Mouse (Mus musculus) heart, embryonic 15.5 days (tissue): ENCODE measurements around the gene Tmem74b. TPM values are rescaled to one million over a fixed set of nuclear protein-coding genes. Genes with fewer than 3 reads are reported as not detected.

Experiments used
- ATAC-seq: fragments of 200-750 bp; cut with Nextera tagmentation; replicated peaks from 2 replicates; pipeline ENCODE4 v1.8.0; 2017; ENCODE audit warnings: low read depth, moderate TSS enrichment; ENCODE audit not compliant: insufficient number of reproducible peaks, insufficient read depth, low FRiP score
- H3K27ac ChIP-seq: fragments of 300-500 bp; sonication (generic); 2 replicates; pipeline ENCODE4 v1.5.1; 2015; ENCODE audit warnings: mild to moderate bottlenecking, inconsistent platforms
- H3K27me3 ChIP-seq: fragments of 300-500 bp; sonication (generic); 2 replicates; pipeline ENCODE4 v1.6.1; 2015; ENCODE audit warnings: inconsistent platforms
- H3K36me3 ChIP-seq: fragments of 300-500 bp; sonication (generic); 2 replicates; pipeline ENCODE4 v1.6.1; 2015; ENCODE audit warnings: mild to moderate bottlenecking, inconsistent platforms
- H3K4me1 ChIP-seq: fragments of 300-500 bp; sonication (generic); replicated peaks from 2 replicates; pipeline ENCODE4 v1.6.1; 2015; ENCODE audit warnings: inconsistent platforms
- H3K4me2 ChIP-seq: fragments of 300-500 bp; sonication (generic); 2 replicates; pipeline ENCODE4 v1.6.1; 2015; ENCODE audit warnings: inconsistent platforms, mild to moderate bottlenecking, moderate library complexity
- H3K4me3 ChIP-seq: fragments of 300-500 bp; sonication (generic); 2 replicates; pipeline ENCODE4 v1.5.1; 2015; ENCODE audit warnings: mild to moderate bottlenecking, inconsistent platforms
- H3K9ac ChIP-seq: fragments of 300-500 bp; sonication (generic); 2 replicates; pipeline ENCODE4 v1.6.1; 2015; ENCODE audit warnings: mild to moderate bottlenecking, inconsistent platforms
- H3K9me3 ChIP-seq: fragments of 300-500 bp; sonication (generic); replicated peaks from 2 replicates; pipeline ENCODE4 v1.6.1; 2016; ENCODE audit warnings: inconsistent platforms
- WGBS: fragments of 180-500 bp; shearing (Covaris S2); methylation state at CpG from one replicate; pipeline ENCODE4 v1.1.7; 2015; ENCODE audit warnings: mixed read lengths; 5-methylcytosine and 5-hydroxymethylcytosine counted together
- polyA plus RNA-seq: library from polyadenylated mRNA; unstranded; fragments of >200 nt; fragmentation: Nextera tagmentation; extraction: Ambion mirVana; gene quantifications from 2 replicates; pipeline ENCODE4 v1.2.1, GENCODE M21; 2015

Tmem74b gene
- polyA plus RNA-seq, 1 experiment from 2014 or later = 2.8 TPM

DNA sequence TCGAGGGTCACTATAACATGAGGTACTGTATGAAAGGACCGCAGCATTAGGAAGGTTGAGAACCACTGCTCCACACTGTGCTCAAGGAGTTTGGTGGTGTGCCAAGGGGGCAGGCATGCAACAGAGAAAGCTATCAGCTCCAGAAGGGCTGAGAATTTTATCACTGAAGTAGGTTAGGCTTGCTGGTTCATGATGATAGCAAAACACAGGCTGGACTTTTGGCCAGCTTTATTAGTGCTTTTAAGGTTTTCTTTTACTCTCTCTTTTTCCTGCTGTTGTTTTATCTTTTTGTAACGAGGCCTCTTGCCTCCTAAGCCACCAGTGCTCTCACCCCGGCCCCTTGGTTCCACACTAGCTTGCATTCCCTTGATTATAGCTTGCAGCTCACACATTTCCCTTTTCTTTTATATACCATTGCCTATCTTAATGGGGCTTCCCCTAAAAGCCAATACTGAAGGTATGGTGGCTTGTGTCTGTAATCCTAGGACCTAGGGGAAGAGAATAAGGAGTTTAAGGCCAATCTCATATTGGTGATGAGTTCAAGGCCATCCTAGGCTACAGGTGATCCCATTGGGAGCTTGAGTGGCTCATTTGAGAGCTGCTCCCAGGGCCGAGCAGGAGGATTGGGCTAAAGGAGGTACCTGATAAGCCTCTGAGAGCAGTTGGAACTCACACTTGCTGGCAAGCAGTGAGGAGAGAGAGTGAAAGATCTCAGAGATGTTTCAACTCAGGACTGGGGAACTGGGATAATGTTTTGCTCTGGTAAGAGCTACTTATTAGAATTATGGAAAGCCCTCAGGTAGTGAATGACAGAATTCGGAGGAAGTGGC, 41.3 kb downstream of the Tmem74b start:
- H3K27ac ChIP-seq = no peak overlapping the region
- no peaks in the 10 kb centered on the region for H3K9me3 ChIP-seq
- H3K36me3 ChIP-seq = no peaks in the 10 kb centered on the region
- peaks cover 13% of the 10 kb centered on the region for H3K27me3 ChIP-seq
- 45% methylated on average over 6 of the region's 6 CpGs for WGBS
- ATAC-seq = no peak
- H3K4me1 ChIP-seq = peaks cover 15% of the 10 kb centered on the region
- H3K9ac ChIP-seq = no peak overlapping the region
- no peak overlapping the region for H3K4me3 ChIP-seq
- H3K4me2 ChIP-seq = no peak overlapping the region

- H3K4me3 ChIP-seq = no peak within 1 kb of the TSS
- no peak for ATAC-seq
- H3K27ac ChIP-seq = no peak within 1 kb of the TSS
- H3K4me2 ChIP-seq = no peak within 1 kb of the TSS
- H3K27me3 ChIP-seq = peaks cover 13% of the 10 kb centered on the region
- H3K9ac ChIP-seq = no peak within 1 kb of the TSS
- H3K36me3 ChIP-seq = no peaks in the 10 kb centered on the region
- H3K9me3 ChIP-seq = no peaks in the 10 kb centered on the region
- H3K4me1 ChIP-seq = peaks cover 15% of the 10 kb centered on the region
These were observed 42.0 kb downstream of the Tmem74b start, which contains the start of gene Psmf1 for GRCm38 (mm10) chr2:151743845-151744244. TSS of gene Psmf1 (minus strand) at chr2:151744186.

DNA sequence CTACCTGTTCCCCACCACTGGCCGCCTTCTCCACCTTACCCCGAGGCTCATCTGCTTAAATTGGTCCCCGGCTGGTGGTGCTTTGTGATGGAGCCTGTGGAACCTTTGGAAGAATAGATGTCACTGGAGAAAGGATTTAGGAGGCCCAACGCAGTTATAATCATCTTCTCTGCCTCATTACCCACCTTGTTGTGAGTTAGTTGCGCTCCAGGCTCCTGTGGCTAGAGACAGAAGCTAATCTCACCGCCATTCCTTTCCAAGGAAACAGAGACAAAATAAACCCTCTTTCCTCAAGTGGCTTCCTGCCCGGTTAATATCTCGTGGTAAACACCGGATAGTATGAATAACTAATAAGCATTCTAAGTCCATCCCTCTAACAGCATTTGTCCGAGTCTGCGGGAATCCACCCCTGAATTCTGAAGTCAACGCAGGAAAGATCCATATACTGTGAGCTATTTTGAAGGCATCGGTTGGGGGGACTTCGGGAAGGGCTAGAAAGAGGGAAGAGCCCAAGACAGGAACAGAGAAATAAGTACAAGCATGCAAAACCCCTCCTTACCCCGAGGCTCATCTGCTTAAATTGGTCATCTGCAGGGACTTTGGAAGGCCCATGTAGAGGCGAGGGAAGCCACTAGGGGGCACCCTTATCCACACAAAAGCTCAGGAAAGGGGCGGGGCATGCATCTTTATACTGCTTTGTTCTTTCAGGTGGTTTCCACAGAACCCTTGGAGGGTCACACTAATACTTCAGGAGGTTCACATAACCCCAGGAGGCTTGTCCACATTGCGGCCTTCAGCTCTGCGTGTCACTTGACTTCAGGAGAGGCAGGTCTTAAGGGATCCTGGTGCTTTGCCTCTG, 46.3 kb downstream of the Tmem74b start:
- Histone ChIP-seq H3K36me3 (no peaks in the 10 kb centered on the region), H3K27ac (no peak overlapping the region), H3K9me3 (no peaks in the 10 kb centered on the region), H3K4me1 (no peaks in the 10 kb centered on the region), H3K4me3 (no peak overlapping the region), H3K4me2 (no peak overlapping the region), H3K27me3 (peaks cover 13% of the 10 kb centered on the region), H3K9ac (no peak overlapping the region)
- ATAC-seq = no peak
- WGBS = 36% methylated on average over 19 of the region's 19 CpGs

- no peak for ATAC-seq
- WGBS = 68% methylated on average over 5 of the region's 5 CpGs
- Histone ChIP-seq H3K9me3 (no peaks in the 10 kb centered on the region), H3K27me3 (peaks cover 10% of the 10 kb centered on the region; the same call in 1 of the 2 replicates), H3K9ac (no peak overlapping the region), H3K27ac (no peak overlapping the region), H3K4me3 (no peak overlapping the region), H3K4me1 (no peaks in the 10 kb centered on the region), H3K36me3 (no peaks in the 10 kb centered on the region), H3K4me2 (no peak overlapping the region)
These were observed 49.5 kb downstream of the Tmem74b start for GRCm38 (mm10) chr2:151751330-151751729.

- Histone ChIP-seq H3K9me3 (no peaks in the 10 kb centered on the region), H3K4me1 (no peaks in the 10 kb centered on the region), H3K27ac (no peak overlapping the region), H3K4me3 (no peak overlapping the region), H3K36me3 (no peaks in the 10 kb centered on the region), H3K4me2 (no peak overlapping the region), H3K9ac (no peak overlapping the region), H3K27me3 (no peaks in the 10 kb centered on the region)
- 55% methylated on average over 9 of the region's 9 CpGs for WGBS
- ATAC-seq = no peak
These were observed 54.7 kb downstream of the Tmem74b start for GRCm38 (mm10) chr2:151756277-151757061.

GRCm38 (mm10) chr2:151757451-151757850, 55.6 kb downstream of the Tmem74b start:
- Histone ChIP-seq H3K36me3 (no peaks in the 10 kb centered on the region), H3K4me1 (no peaks in the 10 kb centered on the region), H3K27ac (no peak overlapping the region), H3K9ac (no peak overlapping the region), H3K9me3 (no peaks in the 10 kb centered on the region), H3K4me2 (no peak overlapping the region), H3K27me3 (no peaks in the 10 kb centered on the region), H3K4me3 (no peak overlapping the region)
- ATAC-seq = no peak
- WGBS = 68% methylated on average over 5 of the region's 5 CpGs

GRCm38 (mm10) chr2:151758806-151759353, 57.1 kb downstream of the Tmem74b start:
- ATAC-seq = no peak
- no peaks in the 10 kb centered on the region for H3K4me1 ChIP-seq
- no peak overlapping the region for H3K4me2 ChIP-seq
- H3K4me3 ChIP-seq = no peak overlapping the region
- H3K27ac ChIP-seq = no peak overlapping the region
- WGBS = 38% methylated on average over 1 of the region's 1 CpGs
- no peaks in the 10 kb centered on the region for H3K36me3 ChIP-seq
- H3K9ac ChIP-seq = no peak overlapping the region
- no peaks in the 10 kb centered on the region for H3K27me3 ChIP-seq
- no peaks in the 10 kb centered on the region for H3K9me3 ChIP-seq

Other genes with a start within 250 kb of the Tmem74b start
- not detected in 2 replicates for gene 4921509C19Rik, start 225.9 kb upstream of the Tmem74b start, polyA plus RNA-seq
- 135 and 152 TPM in 2 replicates for gene Nsfl1c, start 207.8 kb upstream of the Tmem74b start, polyA plus RNA-seq
- 630 and 641 TPM in 2 replicates for gene Fkbp1a, start 159.5 kb upstream of the Tmem74b start, polyA plus RNA-seq
- 1.9 and 2.0 TPM in 2 replicates for gene Sdcbp2, start 129.4 kb upstream of the Tmem74b start, polyA plus RNA-seq
- 0.18 and 0.25 TPM in 2 replicates for gene Snph, start 69.4 kb upstream of the Tmem74b start, polyA plus RNA-seq
- not detected in 2 replicates for gene Rad21l, start 33.5 kb upstream of the Tmem74b start, polyA plus RNA-seq
- gene Psmf1, start 42.2 kb downstream of the Tmem74b start, polyA plus RNA-seq = 23.4 and 28.7 TPM in 2 replicates
- gene Rspo4, start 140.9 kb downstream of the Tmem74b start, polyA plus RNA-seq = 0.15 TPM in 1 of 2 replicates, not detected in the other
- 0.30 and 1.3 TPM in 2 replicates for gene Angpt4, start 209.2 kb downstream of the Tmem74b start, polyA plus RNA-seq